Mouse (Mus musculus) kidney, adult 11 months (tissue): ENCODE data around the gene Serpina12.

Source experiments
- DNase-seq: peaks from one replicate; pipeline ENCODE4 v3.0.0; 2022

Serpina12 gene

DNA sequence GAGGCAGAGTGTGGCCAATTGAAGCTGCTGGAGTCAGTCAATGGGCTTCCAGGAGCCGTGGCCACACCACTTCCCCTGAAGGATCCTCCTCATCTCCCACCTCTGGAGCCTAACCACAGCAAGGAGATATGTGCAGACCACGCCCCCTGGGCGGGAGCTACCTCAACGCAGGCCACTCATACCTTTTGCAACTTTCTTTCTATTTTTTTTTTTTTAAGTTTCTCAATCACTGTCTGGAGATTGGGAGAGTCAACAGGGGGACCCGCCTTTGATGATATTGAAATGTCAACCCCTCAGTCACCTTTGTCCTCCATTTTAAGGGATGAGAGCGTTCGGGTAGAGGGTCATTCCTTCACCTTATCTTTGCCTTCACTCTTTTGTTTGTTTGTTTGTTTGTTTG, at the start of gene Serpina12:
Gene Serpina12, minus strand, starts transcription at position 101 of the 400 bp plus-strand sequence.
- DNase-seq: no peak

DNA sequence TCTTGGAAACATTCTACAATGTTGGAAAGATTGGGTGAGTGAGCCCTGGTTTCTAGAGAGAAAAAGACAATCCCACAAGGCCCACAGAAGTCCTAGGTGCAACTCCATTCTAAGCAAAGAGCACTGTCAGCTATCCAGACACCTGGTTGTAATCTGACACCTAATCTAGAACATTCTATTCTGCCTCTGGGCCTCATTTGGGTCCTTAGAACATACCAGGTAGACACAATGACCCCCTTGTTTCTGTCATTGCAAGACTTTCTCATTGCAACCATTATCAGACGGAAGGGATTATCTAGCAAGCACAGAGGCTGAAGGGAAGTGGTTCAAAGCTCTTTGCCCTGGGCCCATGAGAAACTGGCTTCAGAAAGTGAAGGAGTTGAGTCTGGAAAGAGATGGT, 47.1 kb upstream of the Serpina12 start:
- DNase-seq: no peak

DNA sequence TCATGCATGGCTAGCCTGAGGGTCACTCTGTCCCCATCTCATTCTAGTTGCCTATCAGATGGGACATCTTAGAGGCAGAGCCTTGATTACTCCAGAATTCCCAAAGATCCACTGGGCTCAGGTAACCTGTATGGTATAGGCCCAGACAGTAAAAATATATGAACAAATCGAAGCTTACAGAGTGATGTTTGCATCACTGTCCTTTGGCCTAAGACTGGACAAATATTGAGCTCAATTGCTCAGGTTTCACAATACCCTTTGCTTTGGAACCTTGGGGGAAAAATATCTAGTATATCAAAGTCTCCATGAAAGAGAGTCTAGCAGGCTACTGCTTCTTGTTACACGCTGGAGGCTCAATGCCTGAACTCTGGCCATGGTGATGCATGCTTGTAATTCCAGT, 45.9 kb upstream of the Serpina12 start:
- no peak for DNase-seq

DNA sequence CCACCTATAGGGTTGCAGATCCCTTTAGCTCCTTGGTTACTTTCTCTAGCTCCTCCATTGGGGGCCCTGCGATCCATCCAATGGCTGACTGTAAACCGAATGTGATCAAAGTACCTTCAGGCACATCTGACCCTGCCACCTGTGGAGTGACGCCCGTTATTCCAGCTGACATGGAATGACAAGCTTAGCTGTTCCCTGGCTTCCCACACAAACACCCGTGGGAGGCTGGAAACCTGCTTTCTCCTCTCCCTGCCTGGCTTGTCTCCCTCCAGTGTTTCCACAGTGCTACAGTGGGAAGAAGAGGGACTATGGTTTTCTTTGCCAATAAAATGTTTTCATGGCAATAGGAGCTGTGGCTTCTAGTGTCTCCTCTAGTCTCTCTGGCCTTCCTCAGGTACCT, 28.0 kb upstream of the Serpina12 start:
- no peak for DNase-seq

DNA sequence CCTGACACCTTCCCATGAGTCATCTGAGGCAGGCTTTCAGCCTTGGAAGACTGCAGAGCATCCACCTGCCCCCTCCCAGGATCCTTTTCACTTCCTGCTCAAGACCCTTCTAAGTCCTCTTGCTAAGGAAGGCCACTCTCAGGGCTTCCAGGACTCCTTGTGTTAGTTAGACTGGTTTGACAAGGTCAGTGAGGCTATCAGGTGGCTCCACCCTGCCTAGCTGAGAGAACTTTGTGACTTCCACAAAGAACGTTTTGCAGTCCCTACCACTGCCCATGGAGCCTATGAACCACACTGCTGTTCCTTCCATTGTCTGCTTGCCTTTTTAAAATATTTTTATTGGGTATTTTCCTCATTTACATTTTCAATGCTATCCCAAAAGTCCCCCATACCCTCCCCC, 27.5 kb upstream of the Serpina12 start:
- no peak for DNase-seq

DNA sequence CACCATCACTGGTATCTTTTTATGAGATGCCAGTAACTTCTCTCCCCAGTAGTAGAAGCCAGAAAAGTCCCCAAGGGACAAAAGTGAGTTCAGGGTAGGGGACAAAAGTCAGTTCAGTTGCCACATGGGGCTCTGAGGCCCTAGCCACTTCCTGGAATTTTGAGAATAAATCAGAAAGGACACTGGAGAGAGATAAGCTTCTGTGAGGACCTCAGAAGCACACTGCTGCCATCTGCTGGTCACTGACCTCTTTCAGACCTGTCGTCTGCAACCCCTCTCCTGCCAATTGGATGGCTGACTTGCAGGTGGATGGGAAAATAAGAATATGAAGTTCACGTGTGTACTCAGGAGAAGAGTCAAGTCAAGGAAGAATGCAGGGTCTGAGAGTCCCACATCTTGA, 25.4 kb upstream of the Serpina12 start:
- DNase-seq: peak; percentile 49

DNA sequence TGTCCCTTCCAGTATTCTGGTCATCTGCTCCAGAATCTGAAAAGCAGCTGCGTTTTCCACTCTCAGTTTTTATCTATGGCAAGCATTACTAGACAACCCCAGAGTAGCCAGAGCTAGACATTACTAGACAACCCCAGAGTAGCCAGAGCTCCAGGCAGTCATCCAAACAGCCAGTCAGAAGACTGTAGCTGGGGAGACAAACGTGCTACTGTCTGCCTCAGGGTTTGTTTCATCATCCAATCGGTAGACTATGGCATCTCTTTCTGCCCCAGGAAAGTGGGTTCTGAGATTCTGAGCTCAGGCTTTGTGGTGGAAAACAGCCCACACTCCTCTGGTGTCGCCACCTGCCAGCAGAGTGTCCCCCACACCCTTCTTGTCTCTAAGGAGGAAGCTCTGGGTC, 23.3 kb upstream of the Serpina12 start:
- peak; percentile 24 for DNase-seq

DNA sequence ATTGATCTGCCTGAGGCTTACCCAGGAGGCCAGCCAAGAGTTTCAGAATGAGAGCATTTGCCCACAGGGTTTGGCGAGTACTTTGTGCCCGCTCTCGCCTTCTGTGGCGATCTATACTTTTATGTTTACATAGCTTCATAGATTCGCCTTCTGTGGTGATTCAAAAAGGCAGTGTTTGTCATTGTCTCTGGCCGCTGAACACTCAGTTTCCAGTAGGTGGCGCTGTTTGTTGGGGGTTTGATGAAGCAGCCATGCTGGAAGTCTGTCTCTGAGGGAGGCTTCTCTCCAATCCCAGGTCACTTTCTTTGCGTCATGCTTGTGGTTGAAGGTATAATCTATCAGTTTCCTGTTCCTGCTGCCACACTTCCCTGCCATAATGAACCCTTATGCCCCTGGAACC, 22.0 kb upstream of the Serpina12 start:
- peak; percentile 36 for DNase-seq

DNA sequence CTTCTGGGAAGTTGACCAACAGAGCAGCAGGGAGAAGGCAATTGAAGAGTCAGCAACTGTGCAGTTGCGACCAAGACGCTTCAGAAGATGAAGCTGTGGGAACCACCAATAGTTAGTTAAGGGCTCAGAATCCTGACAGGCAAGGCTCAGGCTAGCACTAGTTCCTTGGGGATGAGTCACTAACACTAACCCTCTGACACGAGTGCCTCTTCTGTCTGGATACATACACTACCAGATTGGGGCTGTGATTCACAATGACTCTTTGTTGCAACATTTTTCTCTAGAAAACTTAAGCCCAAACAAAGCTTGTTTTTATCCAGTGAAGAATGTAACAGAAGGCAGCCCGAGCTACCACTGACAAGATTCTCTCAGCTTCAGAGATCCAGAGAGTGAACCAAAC, 20.8 kb upstream of the Serpina12 start:
- DNase-seq: no peak

DNA sequence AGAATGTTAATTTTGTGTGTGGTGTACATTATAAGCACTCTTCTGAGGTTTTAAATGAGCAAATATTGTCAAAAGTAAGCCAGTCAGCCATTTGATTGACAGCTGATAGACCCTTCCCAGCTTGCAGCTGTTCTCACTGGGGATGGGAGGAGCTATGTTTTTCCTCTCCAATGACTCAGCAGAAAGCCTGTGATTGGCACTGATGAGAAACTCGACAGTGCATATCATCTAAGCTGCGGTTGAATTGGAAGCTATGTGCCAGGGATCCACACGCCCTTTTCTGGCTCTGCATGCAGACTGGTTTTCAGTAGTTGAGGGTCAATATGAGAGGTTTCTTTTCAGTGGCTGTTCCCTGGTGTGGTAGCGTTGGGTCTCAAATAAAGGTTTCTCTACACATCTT, 20.3 kb upstream of the Serpina12 start:
- no peak for DNase-seq

DNA sequence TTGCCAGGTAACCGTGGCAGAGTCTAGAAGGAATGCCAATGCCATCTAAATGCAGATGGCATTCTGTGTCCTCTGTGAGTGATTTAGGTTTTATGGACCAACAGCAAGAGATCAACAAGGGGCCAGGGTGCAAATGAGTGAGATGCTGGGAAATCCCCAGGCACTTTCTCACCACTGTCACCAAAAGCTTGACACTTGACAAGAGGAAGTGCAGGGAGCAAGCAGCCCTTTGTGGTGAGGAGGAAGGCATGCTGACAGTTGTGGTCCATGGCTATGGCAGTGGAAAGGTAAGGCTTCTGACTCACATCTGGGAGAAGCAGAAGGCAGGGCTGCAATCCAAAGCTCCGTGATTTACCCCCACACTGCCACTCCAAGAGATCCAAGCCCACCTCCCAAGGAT, 17.6 kb upstream of the Serpina12 start:
- DNase-seq: no peak

DNA sequence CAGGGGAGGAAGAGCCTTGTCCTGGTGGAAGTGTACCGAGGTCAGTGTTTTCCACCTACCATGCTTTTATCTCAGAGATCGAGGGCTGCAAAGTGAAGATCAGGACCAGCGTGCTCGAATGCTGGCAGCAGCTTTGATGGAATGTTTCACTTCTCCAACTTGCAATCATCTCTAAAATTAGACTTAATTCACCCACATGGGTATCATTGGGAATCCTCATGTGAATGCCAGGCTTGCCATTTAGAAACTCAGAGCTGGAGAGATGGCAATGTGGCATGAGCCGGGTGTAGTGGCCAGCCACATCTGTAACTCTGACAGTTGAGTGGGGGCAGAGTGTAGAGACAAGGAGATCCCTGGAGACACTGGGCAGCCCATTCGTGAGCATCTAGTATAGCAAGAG, 15.9 kb upstream of the Serpina12 start:
- DNase-seq: no peak

DNA sequence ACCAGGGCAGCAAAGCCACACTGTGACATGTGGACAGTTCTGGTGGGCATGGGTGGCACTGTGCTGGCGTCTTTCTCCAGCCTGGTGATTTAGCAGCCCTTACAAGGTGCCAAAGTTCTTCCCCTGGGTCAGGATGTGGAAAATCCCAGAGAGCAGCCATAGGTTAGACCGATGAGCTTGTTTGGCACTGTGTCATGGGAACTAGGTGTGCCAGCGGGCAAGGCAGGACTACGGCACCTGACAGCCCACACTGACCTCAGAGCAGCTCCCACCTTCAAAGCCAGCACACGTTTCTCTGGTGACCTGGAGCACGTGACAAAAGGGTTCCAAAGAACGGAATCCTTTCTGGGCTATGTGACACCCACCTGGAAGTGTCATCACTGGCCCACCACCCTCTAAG, 13.3 kb upstream of the Serpina12 start:
- no peak for DNase-seq

DNA sequence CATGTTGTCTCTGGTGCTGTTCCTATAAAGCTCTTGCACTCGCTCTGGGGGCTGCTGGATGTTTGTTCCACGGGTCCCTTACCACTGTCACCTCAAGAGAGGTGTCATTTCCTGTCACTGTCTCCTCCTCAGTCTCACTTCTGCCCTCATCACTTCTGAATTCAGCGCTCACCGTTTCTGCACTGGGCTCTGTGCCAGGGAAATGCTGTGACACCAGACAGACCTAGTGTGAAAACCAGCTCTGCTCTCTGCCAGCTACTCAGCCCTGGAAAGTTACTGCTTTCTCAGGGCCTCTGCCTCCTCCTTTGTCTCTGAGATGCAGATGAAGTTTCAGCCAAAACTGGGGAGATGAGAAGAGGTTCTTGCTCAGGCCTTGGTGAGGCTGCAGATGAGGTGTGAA, 12.8 kb upstream of the Serpina12 start:
- no peak for DNase-seq

DNA sequence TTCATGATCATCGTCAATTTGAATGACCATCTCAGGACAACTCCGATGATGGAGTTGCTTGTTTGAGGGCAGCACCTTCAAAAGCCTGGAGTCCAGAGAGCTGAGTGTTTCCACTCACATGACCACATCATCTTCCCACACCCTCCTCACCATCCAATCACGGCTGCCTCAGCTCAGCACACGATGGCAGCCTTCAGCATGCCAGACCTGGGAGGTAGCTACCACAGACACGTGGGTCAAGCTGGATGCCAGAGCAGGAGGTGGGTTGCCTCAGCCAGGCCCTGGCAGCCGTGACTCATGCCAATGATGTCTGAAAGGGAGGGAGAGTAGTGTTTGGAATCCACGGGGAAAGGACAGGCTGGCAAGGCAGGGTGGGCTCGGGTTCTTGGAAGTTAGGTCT, 11.5 kb upstream of the Serpina12 start:
- DNase-seq: no peak

DNA sequence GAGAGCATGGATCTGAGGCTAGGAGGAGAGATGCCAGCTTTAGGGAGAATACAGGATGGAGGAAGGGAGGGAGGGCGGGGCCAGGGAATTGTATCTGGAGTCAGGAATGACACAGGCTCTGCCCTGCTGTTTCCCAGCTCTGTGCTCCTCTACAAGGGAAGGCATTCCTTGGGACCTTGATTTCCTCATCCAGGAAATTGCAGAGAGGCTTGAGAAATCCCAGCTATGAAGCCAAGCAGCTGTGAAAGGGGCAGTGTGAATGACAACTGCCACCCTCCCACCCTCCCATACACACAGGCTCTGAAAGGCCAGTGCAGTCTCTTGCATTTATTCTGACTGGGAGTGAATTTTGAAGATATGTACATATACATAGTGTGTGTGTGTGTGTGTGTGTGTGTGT, 9.8 kb upstream of the Serpina12 start:
- no peak for DNase-seq

DNA sequence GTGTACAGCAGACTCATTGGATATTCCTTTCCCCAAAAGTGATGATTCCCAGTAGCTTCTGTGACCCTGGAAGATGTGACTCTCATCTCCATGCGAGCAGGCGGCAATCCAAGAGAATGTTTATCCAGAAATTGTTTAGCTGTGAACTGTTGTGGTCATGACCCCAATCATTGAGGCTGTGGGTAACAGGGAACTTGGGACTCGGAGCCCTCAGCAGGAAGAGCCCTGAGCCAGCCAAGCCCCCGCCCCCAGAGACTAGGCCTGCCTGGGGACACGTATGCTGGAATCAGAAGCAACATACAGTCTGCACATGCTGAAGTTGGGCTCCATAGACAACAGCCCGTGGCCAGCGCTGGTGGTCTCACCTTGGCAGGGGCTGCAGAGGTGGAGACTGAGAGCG, 1.5 kb upstream of the Serpina12 start:
- no peak for DNase-seq

DNA sequence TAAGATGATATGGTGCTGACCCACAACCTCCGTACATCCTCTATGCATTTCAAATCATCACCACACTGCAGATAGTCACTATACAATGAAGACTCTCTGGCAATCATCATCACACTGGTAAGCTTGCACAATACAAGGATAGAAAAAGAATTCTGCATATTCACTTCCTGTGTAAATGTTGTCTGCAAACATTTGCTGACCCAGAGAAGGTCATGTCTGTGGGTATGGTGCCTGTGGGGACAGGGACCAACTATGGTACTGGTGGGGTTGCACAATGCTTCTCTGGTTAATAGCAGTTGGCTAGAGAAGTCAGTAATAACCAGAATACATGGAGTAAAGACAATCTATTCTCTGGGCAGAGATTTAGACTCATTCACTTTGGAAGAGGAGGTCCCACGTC, 1.5 kb downstream of the Serpina12 start:
- no peak for DNase-seq

DNA sequence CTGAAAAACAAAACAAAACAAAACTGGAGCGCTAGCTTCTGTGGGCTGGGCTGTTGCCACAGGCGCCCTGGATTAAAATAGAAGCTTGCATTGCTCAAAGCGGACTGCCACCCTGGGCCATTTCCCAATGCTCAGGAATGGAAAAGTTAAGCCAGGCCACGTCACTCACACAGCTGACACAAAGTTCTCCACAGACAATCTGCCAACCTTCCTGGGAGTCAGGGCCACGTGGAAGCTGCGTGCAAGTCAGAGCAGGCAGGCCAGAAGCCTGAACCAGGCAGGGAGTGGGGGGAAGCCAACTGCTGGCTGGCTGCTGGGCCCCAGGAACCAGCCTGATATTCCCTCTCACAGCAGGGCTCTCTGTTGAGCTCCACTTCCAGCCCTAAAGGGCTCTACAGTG, 2.8 kb downstream of the Serpina12 start:
- DNase-seq: peak; percentile 8

DNA sequence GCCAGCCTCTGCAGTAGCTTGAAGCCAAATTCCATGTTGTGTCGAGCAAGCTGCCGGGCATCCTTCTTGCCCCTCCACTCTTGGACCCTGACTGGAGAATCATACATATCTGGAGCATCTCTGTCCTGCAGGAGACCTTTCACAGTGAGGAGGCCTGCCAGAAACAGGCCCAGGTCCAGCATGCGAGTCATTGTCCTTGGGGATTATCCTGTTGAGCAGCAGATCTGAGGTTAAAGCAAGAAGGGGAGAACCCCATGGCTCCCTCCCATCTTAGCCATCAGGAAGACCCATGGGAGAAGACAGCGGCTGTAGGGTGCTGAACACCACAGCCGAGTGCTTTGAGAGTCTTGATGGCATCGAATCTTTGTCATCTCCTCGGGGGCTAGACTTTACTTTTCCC, 6.1 kb downstream of the Serpina12 start:
- no peak for DNase-seq

DNA sequence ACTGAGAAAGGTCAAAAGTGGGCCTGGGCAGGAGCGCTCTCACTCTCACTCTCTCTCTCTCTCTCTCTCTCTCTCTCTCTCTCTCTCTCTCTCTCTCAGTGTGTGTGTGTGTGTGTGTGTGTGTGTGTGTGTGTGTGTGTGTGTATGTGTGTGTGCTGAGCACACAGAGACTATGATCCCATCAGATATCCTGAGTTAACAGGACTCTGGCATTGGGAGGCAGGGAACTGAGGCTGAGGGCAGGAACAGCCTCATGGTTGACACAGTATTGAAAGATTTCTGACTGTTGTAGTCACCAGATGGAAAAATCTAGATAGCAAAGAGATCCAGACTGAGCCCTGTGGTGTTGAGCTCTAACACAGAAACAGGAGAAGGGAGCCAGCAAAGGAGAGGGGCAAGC, 10.5 kb downstream of the Serpina12 start:
- no peak for DNase-seq

DNA sequence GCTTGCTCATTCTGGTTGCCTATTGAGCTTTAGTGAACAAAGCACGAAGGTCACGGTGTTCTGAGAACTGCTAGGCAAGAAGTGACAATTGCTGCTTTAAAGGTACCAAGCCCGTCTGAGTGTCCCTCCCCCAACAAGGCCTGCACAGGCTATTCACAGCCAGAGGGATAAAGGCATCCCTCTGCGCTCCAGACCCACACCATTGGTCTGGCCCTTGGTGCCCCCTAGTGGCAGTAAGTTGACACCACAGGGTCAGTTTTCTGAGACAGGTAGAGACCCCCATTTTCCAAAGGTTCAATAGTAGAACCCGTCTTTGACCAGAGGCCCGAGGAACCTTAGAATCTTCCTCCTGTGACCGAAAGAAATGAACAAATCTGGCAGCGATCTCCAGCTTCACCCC, 14.3 kb downstream of the Serpina12 start:
- DNase-seq: no peak

DNA sequence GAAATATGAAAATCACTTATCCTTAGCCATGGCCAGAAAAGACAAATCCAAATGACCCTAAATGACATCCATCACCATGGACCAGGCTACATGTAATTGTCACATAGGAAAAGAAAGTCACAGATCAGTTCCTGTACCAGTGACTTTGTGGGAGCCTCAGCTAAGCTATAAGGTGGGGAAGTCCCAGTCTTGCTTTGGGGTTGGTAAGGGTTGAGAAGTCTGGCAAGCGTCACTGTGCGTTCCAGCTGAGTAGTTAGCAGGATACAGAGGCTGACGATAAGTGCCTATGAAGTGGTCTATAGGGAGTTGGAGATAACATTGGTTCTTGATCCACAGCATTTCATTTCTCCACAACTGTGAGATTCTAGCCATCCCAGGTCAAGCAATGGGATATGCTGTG, 29.0 kb downstream of the Serpina12 start:
- DNase-seq: no peak

DNA sequence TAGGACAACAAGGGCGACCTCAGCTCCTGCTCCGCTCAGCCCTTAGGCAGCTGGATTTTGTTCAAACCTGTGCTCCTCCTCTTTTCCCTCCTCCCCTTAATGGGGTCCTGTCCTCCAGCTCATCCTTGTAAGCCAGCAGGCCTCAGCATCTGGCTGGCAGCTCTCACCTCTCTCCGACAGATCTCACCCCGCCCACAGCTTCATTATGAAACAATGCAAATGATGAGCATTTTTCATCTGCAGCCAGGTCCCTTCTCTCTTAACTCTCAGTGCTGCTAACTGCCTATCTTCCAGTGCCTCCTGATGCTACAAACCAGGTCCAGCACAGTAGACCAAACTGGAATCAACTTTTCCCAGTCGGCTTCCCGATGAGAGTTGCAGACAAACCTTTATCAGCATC, 30.6 kb downstream of the Serpina12 start, which contains the start of gene Serpina9:
Gene Serpina9, minus strand, starts transcription at position 136 of the 400 bp plus-strand sequence.
- no peak for DNase-seq

DNA sequence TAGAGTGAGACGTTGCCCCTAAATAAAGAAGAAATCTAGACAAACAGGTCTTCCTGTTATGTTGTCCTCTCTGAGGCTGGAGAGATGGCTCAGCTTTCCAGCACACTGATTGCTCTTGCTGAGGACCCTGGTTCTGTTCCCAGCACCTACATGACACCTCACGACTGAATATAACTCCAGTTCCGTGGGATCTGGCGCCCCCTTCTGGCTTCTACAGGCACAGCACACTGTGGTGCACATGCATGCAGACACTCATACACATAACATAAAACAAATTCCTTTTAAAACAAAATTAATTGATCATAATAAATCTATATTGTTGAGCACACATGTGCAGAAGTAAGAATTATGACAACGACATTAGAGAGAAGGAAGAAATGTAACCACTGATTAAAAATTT, 39.6 kb downstream of the Serpina12 start:
- DNase-seq: no peak

DNA sequence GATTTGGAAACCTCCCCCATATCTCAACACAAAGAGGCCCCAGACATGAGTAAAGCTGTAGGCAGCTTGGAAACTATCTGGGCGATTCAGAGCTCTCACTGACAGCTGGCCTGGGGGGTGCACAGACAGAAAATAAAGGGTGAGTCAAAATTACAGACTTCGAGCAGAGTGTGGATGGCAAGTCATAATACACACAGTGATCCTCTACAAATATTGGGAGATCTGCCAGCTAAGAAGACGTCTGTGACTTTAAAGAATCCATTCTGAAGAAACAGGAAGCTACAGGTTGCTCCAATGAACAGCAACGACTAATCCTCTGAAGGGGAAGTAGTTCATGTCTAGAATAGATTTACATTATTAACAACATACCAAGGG, 41.0 kb downstream of the Serpina12 start:
- no peak for DNase-seq
